14 mouse cellular contexts compared by ENCODE assay signal in genomic region chr5:118753471-118754044, GRCm38 (mm10).
A peak's percentile ranks its signal among the peaks of the same experiment; 100 is the strongest.
DNase-seq lines count a peak whose midpoint lies in the region; ATAC-seq and TF ChIP-seq lines count a peak whose summit lies in the region.
"Had no signal": no experiment of that assay in that cellular context is flagged by ENCODE, and none has a peak within 500 bp of the region (broad histone marks: within the 10 kb centered on the region; RNA-seq: fewer than 3 reads in every experiment).

No protein-coding gene starts in this region.

- intact Hi-C loops in gastrocnemius, adult 2 months (cut with DNase I): no loop called here
- intact Hi-C loops in gastrocnemius, postnatal 14 days (cut with DNase I; ENCODE audit: low total_unique reads): no loop called here
- intact Hi-C loops in gastrocnemius, postnatal 36 days (cut with DNase I): no loop called here

- 80% methylated on average over 10 of the region's 10 CpGs for WGBS in intestine, embryonic 15.5 days

- no peak overlapping the region for H3K9ac ChIP-seq in intestine, embryonic 15.5 days
- H3K9ac ChIP-seq: heart, embryonic 15.5 days; limb, embryonic 15.5 days had no signal

- no peak overlapping the region for H3K4me3 ChIP-seq in gastrocnemius, adult 2 months
- no peak overlapping the region for H3K4me3 ChIP-seq in intestine, embryonic 15.5 days (replicated peaks)
- H3K4me3 ChIP-seq: heart, embryonic 15.5 days; limb, embryonic 15.5 days had no signal

- H3K36me3 ChIP-seq in intestine, embryonic 15.5 days: peaks cover 13% of the 10 kb centered on the region

- TF ChIP-seq CTCF in gastrocnemius, adult 2 months (IDR thresholded peaks at IDR 0.05): no peak

- no peak overlapping the region for H3K27ac ChIP-seq in gastrocnemius, adult 2 months
- H3K27ac ChIP-seq in intestine, embryonic 15.5 days: no peak overlapping the region
- H3K27ac ChIP-seq: heart, embryonic 15.5 days; limb, embryonic 15.5 days had no signal

- no peaks in the 10 kb centered on the region for H3K4me1 ChIP-seq in intestine, embryonic 15.5 days (replicated peaks)
- H3K4me1 ChIP-seq: limb, embryonic 15.5 days had no signal

- H3K9me3 ChIP-seq in intestine, embryonic 15.5 days: no peaks in the 10 kb centered on the region
- H3K9me3 ChIP-seq: heart, embryonic 15.5 days; limb, embryonic 15.5 days had no signal

- no peak for ATAC-seq in intestine, embryonic 15.5 days
- ATAC-seq in granulocyte monocyte progenitor cell, adult 5-6 weeks (replicated peaks; ENCODE audit: poor library complexity, severe bottlenecking): no peak
- ATAC-seq: activated CD4-positive, CD25-positive, alpha-beta regulatory T cell, adult 4 months; lung, postnatal 0 days had no signal

- no peak overlapping the region for H3K4me2 ChIP-seq in intestine, embryonic 15.5 days (replicated peaks)
- H3K4me2 ChIP-seq: heart, embryonic 15.5 days; limb, embryonic 15.5 days had no signal

- peak; percentile 20 for DNase-seq in gastrocnemius, adult 2 months
- no peak for DNase-seq in gastrocnemius, postnatal 14 days
- peak; percentile 11 for DNase-seq in thymus, postnatal 25 days
- no peak for DNase-seq in thymus, postnatal 14 days
- DNase-seq in cerebellum, postnatal 36 days: peak; percentile 50 to 58
- DNase-seq in gastrocnemius, postnatal 36 days: no peak
- DNase-seq: kidney, adult 8-10 months; thymus, postnatal 36 days had no signal

- no peaks in the 10 kb centered on the region for H3K27me3 ChIP-seq in intestine, embryonic 15.5 days (replicated peaks)
- H3K27me3 ChIP-seq: heart, embryonic 15.5 days; limb, embryonic 15.5 days had no signal

Comparison
In these comparisons a context has a peak if more than half of its experiments do, and no peak if none do; other contexts are left out.
1. DNase-seq: peak in gastrocnemius, adult 2 months (single experiment), thymus, postnatal 25 days (single experiment) and cerebellum, postnatal 36 days (2 of 2); none in gastrocnemius, postnatal 14 days (single experiment), thymus, postnatal 14 days (single experiment) and gastrocnemius, postnatal 36 days (0 of 2).